Mouse (Mus musculus) liver, embryonic 14.5 days (tissue): Measurements from ENCODE around the gene Fgfr2.

Experiments used
- CTCF ChIP-seq: IDR thresholded peaks from 2 replicates; pipeline ENCODE4 v1.5.1; 2016; ENCODE audit warnings: antibody characterized with exemption, low read depth, control low read depth
- EP300 ChIP-seq: IDR thresholded peaks from 2 replicates; pipeline ENCODE4 v1.6.1; 2016; ENCODE audit warnings: antibody characterized with exemption, low read depth

GRCm38 (mm10) chr7:130368036-130368826 is 2754.9 kb downstream of the Fgfr2 start:
- TF ChIP-seq EP300 (no peak), CTCF (no peak)
